ENCODE assay signal across 16 mouse cellular contexts in genomic region chr4:53122310-53122709, GRCm38 (mm10). TPM values are rescaled to one million over a fixed set of nuclear protein-coding genes. Genes with fewer than 3 reads are reported as not detected.
DNase-seq lines count a peak whose midpoint lies in the region; ATAC-seq and TF ChIP-seq lines count a peak whose summit lies in the region.
"Had no signal": no experiment of that assay in that cellular context is flagged by ENCODE, and none has a peak within 500 bp of the region (broad histone marks: within the 10 kb centered on the region; RNA-seq: fewer than 3 reads in every experiment).

No protein-coding gene starts in this region.

- 83% methylated on average over 3 of the region's 3 CpGs for WGBS in forebrain, embryonic 10.5 days
- WGBS in forebrain, embryonic 11.5 days, result 94% methylated on average over 3 of the region's 3 CpGs
- WGBS in lung, embryonic 14.5 days, result 82% methylated on average over 3 of the region's 3 CpGs
- 70% methylated on average over 3 of the region's 3 CpGs for WGBS in liver, postnatal 0 days (ENCODE audit: insufficient replicate concordance)
- WGBS in thymus, adult 2 months, result 88% methylated on average over 3 of the region's 3 CpGs

- TF ChIP-seq CTCF in lung, embryonic 14.5 days (IDR thresholded peaks at IDR 0.05; ENCODE audit: low read depth), result no peak
- no peak for TF ChIP-seq CTCF in Patski (IDR thresholded peaks at IDR 0.05)
- TF ChIP-seq CTCF in liver, postnatal 0 days (IDR thresholded peaks at IDR 0.05; ENCODE audit: low read depth), result no peak
- no peak for TF ChIP-seq CTCF in thymus, adult 2 months (IDR thresholded peaks at IDR 0.05; ENCODE audit: borderline replicate concordance, control insufficient read depth, extremely low read depth, insufficient read depth, low read length, poor library complexity)

- peaks cover 5% of the 10 kb centered on the region; the same call in 1 of the 2 replicates for H3K9me3 ChIP-seq in forebrain, embryonic 10.5 days
- no peaks in the 10 kb centered on the region; the same call in 1 of the 2 replicates for H3K9me3 ChIP-seq in forebrain, embryonic 11.5 days (ENCODE audit: control insufficient read depth, low read length)
- no peaks in the 10 kb centered on the region for H3K9me3 ChIP-seq in lung, embryonic 14.5 days (ENCODE audit: low read depth, low read length)
- H3K9me3 ChIP-seq in liver, postnatal 0 days (ENCODE audit: low read length), result no peaks in the 10 kb centered on the region
- H3K9me3 ChIP-seq: neural tube, embryonic 12.5 days had no signal

- CTCF ChIA-PET in Patski (lab: Charles Lee), result interaction anchor here (0.9 to 1.0 kb wide), 3 partner anchors 13 to 36 kb away, joined by 3 read pairs; no protein-coding TSS in a partner anchor

- TF ChIP-seq POLR2A in thymus, adult 2 months (IDR thresholded peaks at IDR 0.05; ENCODE audit: control insufficient read depth, extremely low read depth, insufficient read depth, low read length, poor library complexity), result no peak

- H3K9ac ChIP-seq in forebrain, embryonic 11.5 days (ENCODE audit: low read length), result no peak overlapping the region
- H3K9ac ChIP-seq in lung, embryonic 14.5 days, result no peak overlapping the region
- H3K9ac ChIP-seq in liver, postnatal 0 days (replicated peaks), result no peak overlapping the region
- H3K9ac ChIP-seq: forebrain, postnatal 0 days; hindbrain, embryonic 13.5 days; neural tube, embryonic 12.5 days had no signal

- peaks cover 10% of the 10 kb centered on the region for H3K36me3 ChIP-seq in forebrain, embryonic 10.5 days (replicated peaks)
- no peaks in the 10 kb centered on the region for H3K36me3 ChIP-seq in forebrain, embryonic 11.5 days (ENCODE audit: control insufficient read depth, insufficient read depth, low read length)
- H3K36me3 ChIP-seq in lung, embryonic 14.5 days (ENCODE audit: insufficient read depth), result peaks cover 17% of the 10 kb centered on the region
- peaks cover 34% of the 10 kb centered on the region for H3K36me3 ChIP-seq in liver, postnatal 0 days (replicated peaks; ENCODE audit: insufficient read depth, low read length)
- H3K36me3 ChIP-seq in thymus, adult 2 months (ENCODE audit: control insufficient read depth, insufficient read depth, low read length), result peaks cover 9% of the 10 kb centered on the region

- POLR2A ChIA-PET in Patski (lab: Charles Lee), result no interaction called here

- in situ Hi-C loops in Patski (cut with MboI; ENCODE audit: low pct_unique_long_range_greater_than_20kb), result no loop called here

- H3K4me1 ChIP-seq in forebrain, embryonic 10.5 days, result peaks cover 6% of the 10 kb centered on the region
- no peaks in the 10 kb centered on the region for H3K4me1 ChIP-seq in forebrain, embryonic 11.5 days (replicated peaks; ENCODE audit: control insufficient read depth, insufficient read depth, low read length)
- H3K4me1 ChIP-seq in lung, embryonic 14.5 days (ENCODE audit: insufficient read depth), result 0 out of 2 replicates have a peak, but pooled peaks cover 2% of the 10 kb centered on the region
- peaks cover 62% of the 10 kb centered on the region for H3K4me1 ChIP-seq in liver, postnatal 0 days (ENCODE audit: insufficient read depth)
- H3K4me1 ChIP-seq in thymus, adult 2 months (replicated peaks; ENCODE audit: control insufficient read depth, insufficient read depth, low read length), result peaks cover 20% of the 10 kb centered on the region
- H3K4me1 ChIP-seq: neural tube, embryonic 12.5 days had no signal

- DNase-seq in forebrain, embryonic 10.5 days (ENCODE audit: extremely low spot score, low spot score), result no peak
- no peak for DNase-seq in forebrain, embryonic 11.5 days (ENCODE audit: low spot score)
- DNase-seq in lung, embryonic 14.5 days, result no peak
- DNase-seq in lung, adult 18-20 months, result no peak
- DNase-seq in Patski (ENCODE audit: low read depth, low spot score), result no peak
- DNase-seq in liver, postnatal 0 days, result no peak
- no peak for DNase-seq in thymus, adult 2 months
- DNase-seq: cerebellum, adult 2 months; cerebellum, postnatal 25 days; forebrain, postnatal 0 days; gastrocnemius, postnatal 36 days; kidney, adult 18-20 months; thymus, postnatal 14 days had no signal

- no peak overlapping the region for H3K4me2 ChIP-seq in forebrain, embryonic 11.5 days (ENCODE audit: low read depth, low read length, severe bottlenecking)
- H3K4me2 ChIP-seq in lung, embryonic 14.5 days, result no peak overlapping the region
- no peak overlapping the region for H3K4me2 ChIP-seq in liver, postnatal 0 days (ENCODE audit: low read depth, low read length)
- H3K4me2 ChIP-seq: hindbrain, embryonic 13.5 days; neural tube, embryonic 12.5 days had no signal

- H3K27ac ChIP-seq in forebrain, embryonic 10.5 days, result 0 out of 2 replicates have a peak overlapping the region, but pooled peaks have one; percentile 35
- H3K27ac ChIP-seq in forebrain, embryonic 11.5 days (ENCODE audit: low read depth, low read length), result no peak overlapping the region
- H3K27ac ChIP-seq in lung, embryonic 14.5 days (ENCODE audit: low read depth), result no peak overlapping the region
- H3K27ac ChIP-seq in liver, postnatal 0 days (ENCODE audit: low read depth), result peak overlapping the region; percentile 77
- H3K27ac ChIP-seq in thymus, adult 2 months (ENCODE audit: control insufficient read depth, insufficient read depth, low read length), result no peak overlapping the region
- H3K27ac ChIP-seq: hindbrain, embryonic 13.5 days; neural tube, embryonic 12.5 days had no signal

- no peak for TF ChIP-seq EP300 in liver, postnatal 0 days (IDR thresholded peaks at IDR 0.05; ENCODE audit: low read depth)

- ATAC-seq in forebrain, embryonic 11.5 days (replicated peaks; ENCODE audit: low FRiP score), result no peak
- ATAC-seq in lung, embryonic 14.5 days (ENCODE audit: insufficient read depth), result 0 out of 2 replicates have a peak, but pooled peaks have one; percentile 4
- peak; percentile 37 for ATAC-seq in Patski
- ATAC-seq in liver, postnatal 0 days, result no peak
- ATAC-seq: forebrain, postnatal 0 days had no signal

- H3K4me3 ChIP-seq in forebrain, embryonic 10.5 days, result no peak overlapping the region
- no peak overlapping the region for H3K4me3 ChIP-seq in forebrain, embryonic 11.5 days (ENCODE audit: low read depth, low read length)
- no peak overlapping the region for H3K4me3 ChIP-seq in lung, embryonic 14.5 days (ENCODE audit: low read depth, low read length)
- H3K4me3 ChIP-seq in liver, postnatal 0 days (ENCODE audit: low read depth, low read length), result no peak overlapping the region
- no peak overlapping the region for H3K4me3 ChIP-seq in thymus, adult 2 months (ENCODE audit: control insufficient read depth, insufficient read depth, low read length)
- H3K4me3 ChIP-seq: hindbrain, embryonic 13.5 days; megakaryocyte, embryonic 14.5 days; neural tube, embryonic 12.5 days had no signal

- no peaks in the 10 kb centered on the region for H3K27me3 ChIP-seq in forebrain, embryonic 10.5 days (ENCODE audit: poor library complexity, severe bottlenecking)
- no peaks in the 10 kb centered on the region for H3K27me3 ChIP-seq in forebrain, embryonic 11.5 days (ENCODE audit: control insufficient read depth, insufficient read depth, low read length)
- no peaks in the 10 kb centered on the region for H3K27me3 ChIP-seq in lung, embryonic 14.5 days (ENCODE audit: insufficient read depth, low read length)
- H3K27me3 ChIP-seq in Patski, result no peaks in the 10 kb centered on the region
- H3K27me3 ChIP-seq in liver, postnatal 0 days (ENCODE audit: insufficient read depth, low read length), result no peaks in the 10 kb centered on the region
- no peaks in the 10 kb centered on the region for H3K27me3 ChIP-seq in thymus, adult 2 months (ENCODE audit: control insufficient read depth, insufficient read depth, low read length)
- H3K27me3 ChIP-seq: hindbrain, embryonic 13.5 days; megakaryocyte, embryonic 14.5 days; neural tube, embryonic 12.5 days had no signal

RNA-seq across cellular contexts. Expression of gene Abca1, which starts 37.4 kb away (rescaled TPM):
- 2.2 and 2.6 TPM in 2 replicates for polyA plus RNA-seq in forebrain, embryonic 10.5 days (2016; fragmentation: Nextera tagmentation; extraction: Ambion mirVana)
- polyA plus RNA-seq in forebrain, embryonic 11.5 days (2014; fragmentation: Nextera tagmentation; extraction: Ambion mirVana), result 5.0 and 5.6 TPM in 2 replicates
- 13.6 and 14.3 TPM in 2 replicates for polyA plus RNA-seq in lung, embryonic 14.5 days (2014; fragmentation: Nextera tagmentation; extraction: Ambion mirVana)
- 78.1 TPM for polyA plus RNA-seq in Patski (2021)
- 9.9 and 11.0 TPM in 2 replicates for polyA plus RNA-seq in liver, postnatal 0 days (2015; fragmentation: Nextera tagmentation; extraction: Ambion mirVana)
- 13.8 and 15.4 TPM in 2 replicates for polyA plus RNA-seq in thymus, adult 2 months (2012; rRNA removed)

Comparison
In these comparisons a context has a peak if more than half of its experiments do, and no peak if none do; other contexts are left out.
1. H3K27ac ChIP-seq: peak in forebrain, embryonic 10.5 days (single experiment) and liver, postnatal 0 days (single experiment); none in forebrain, embryonic 11.5 days (single experiment), lung, embryonic 14.5 days (single experiment) and thymus, adult 2 months (single experiment).
2. ATAC-seq: peak in lung, embryonic 14.5 days (single experiment) and Patski (single experiment); none in forebrain, embryonic 11.5 days (single experiment) and liver, postnatal 0 days (single experiment).